ENCODE assay signal across 8 mouse cellular contexts in the genomic region with DNA sequence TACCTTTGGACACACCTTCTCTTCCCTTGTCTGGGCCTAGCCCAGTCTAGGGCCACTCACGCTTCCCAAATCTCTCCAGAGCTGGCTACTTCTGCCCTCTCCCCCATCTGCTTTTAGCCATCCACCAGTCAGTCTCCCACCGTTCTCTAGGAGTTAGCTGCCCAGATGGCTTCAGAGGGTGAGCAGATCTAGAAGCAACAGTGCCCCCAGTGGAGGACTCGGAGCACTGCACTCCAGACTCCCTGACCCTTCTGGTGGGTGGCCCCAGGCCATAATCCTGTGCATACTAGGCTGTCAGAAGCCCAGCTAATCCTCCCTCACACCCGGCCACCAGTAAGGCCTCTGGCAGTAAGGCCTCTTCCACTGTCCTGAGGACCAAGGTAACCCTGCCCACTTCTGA. TPM values are rescaled to one million over a fixed set of nuclear protein-coding genes. Genes with fewer than 3 reads are reported as not detected.
A peak's percentile ranks its signal among the peaks of the same experiment; 100 is the strongest.
DNase-seq lines count a peak whose midpoint lies in the region; ATAC-seq and TF ChIP-seq lines count a peak whose summit lies in the region.

No protein-coding gene starts in this region.

- H3K27me3 ChIP-seq in midbrain, embryonic 10.5 days (ENCODE audit: low read depth, poor library complexity, severe bottlenecking) = peaks cover 39% of the 10 kb centered on the region
- no peaks in the 10 kb centered on the region for H3K27me3 ChIP-seq in midbrain, embryonic 16.5 days (ENCODE audit: control insufficient read depth, insufficient read depth, low read depth, low read length)
- H3K27me3 ChIP-seq in forebrain, embryonic 12.5 days = peaks cover 30% of the 10 kb centered on the region
- H3K27me3 ChIP-seq in hindbrain, embryonic 14.5 days (ENCODE audit: control insufficient read depth, insufficient read depth, low read length) = no peaks in the 10 kb centered on the region
- no peaks in the 10 kb centered on the region for H3K27me3 ChIP-seq in limb, embryonic 11.5 days (ENCODE audit: control insufficient read depth, insufficient read depth, low read length)
- no peaks in the 10 kb centered on the region for H3K27me3 ChIP-seq in midbrain, postnatal 0 days (ENCODE audit: insufficient read depth, low read length)

- peak overlapping the region; percentile 50 for H3K27ac ChIP-seq in midbrain, embryonic 10.5 days (replicated peaks)
- H3K27ac ChIP-seq in midbrain, embryonic 16.5 days (ENCODE audit: low read length) = no peak overlapping the region
- no peak overlapping the region for H3K27ac ChIP-seq in forebrain, embryonic 12.5 days
- H3K27ac ChIP-seq in hindbrain, embryonic 14.5 days = no peak overlapping the region
- H3K27ac ChIP-seq in limb, embryonic 11.5 days (replicated peaks; ENCODE audit: low read depth, low read length) = no peak overlapping the region
- H3K27ac ChIP-seq in midbrain, postnatal 0 days (ENCODE audit: low read depth, low read length) = no peak overlapping the region

- no peaks in the 10 kb centered on the region for H3K9me3 ChIP-seq in midbrain, embryonic 10.5 days (replicated peaks)
- H3K9me3 ChIP-seq in midbrain, embryonic 16.5 days (replicated peaks; ENCODE audit: control insufficient read depth, low read length, poor library complexity, severe bottlenecking) = no peaks in the 10 kb centered on the region
- H3K9me3 ChIP-seq in forebrain, embryonic 12.5 days = no peaks in the 10 kb centered on the region
- no peaks in the 10 kb centered on the region for H3K9me3 ChIP-seq in hindbrain, embryonic 14.5 days (ENCODE audit: control insufficient read depth, low read length)
- H3K9me3 ChIP-seq in limb, embryonic 11.5 days (ENCODE audit: control insufficient read depth, low read length) = no peaks in the 10 kb centered on the region
- no peaks in the 10 kb centered on the region for H3K9me3 ChIP-seq in midbrain, postnatal 0 days (ENCODE audit: low read length)

- no peaks in the 10 kb centered on the region for H3K36me3 ChIP-seq in midbrain, embryonic 10.5 days
- H3K36me3 ChIP-seq in midbrain, embryonic 16.5 days (ENCODE audit: control insufficient read depth, insufficient read depth, low read length) = no peaks in the 10 kb centered on the region
- H3K36me3 ChIP-seq in forebrain, embryonic 12.5 days (replicated peaks) = no peaks in the 10 kb centered on the region
- H3K36me3 ChIP-seq in hindbrain, embryonic 14.5 days (replicated peaks; ENCODE audit: control insufficient read depth, insufficient read depth) = no peaks in the 10 kb centered on the region
- H3K36me3 ChIP-seq in limb, embryonic 11.5 days (ENCODE audit: control insufficient read depth, insufficient read depth, low read length) = no peaks in the 10 kb centered on the region
- H3K36me3 ChIP-seq in midbrain, postnatal 0 days (ENCODE audit: insufficient read depth, low read length) = no peaks in the 10 kb centered on the region

- peak; percentile 80 for TF ChIP-seq CTCF in midbrain, postnatal 0 days (IDR thresholded peaks at IDR 0.05)

- DNase-seq in midbrain, embryonic 10.5 days (ENCODE audit: low spot score) = peak; percentile 87
- DNase-seq in c-Kit-positive CD71-positive TER-119-positive erythroid progenitor cells, embryonic 14.5 days (ENCODE audit: low spot score) = peak; percentile 57
- peak; percentile 65 for DNase-seq in hindbrain, embryonic 14.5 days (ENCODE audit: low spot score)
- DNase-seq in limb, embryonic 11.5 days (ENCODE audit: low spot score) = peak; percentile 85
- peak; percentile 88 for DNase-seq in midbrain, postnatal 0 days (ENCODE audit: low spot score)
- DNase-seq in spleen, postnatal 36 days (ENCODE audit: low spot score in 2 of 2) = peak; percentile 20 to 28

- H3K4me1 ChIP-seq in midbrain, embryonic 10.5 days = peaks cover 53% of the 10 kb centered on the region
- 0 out of 2 replicates have a peak, but pooled peaks cover 2% of the 10 kb centered on the region for H3K4me1 ChIP-seq in midbrain, embryonic 16.5 days (ENCODE audit: control insufficient read depth, insufficient read depth, low read length)
- peaks cover 36% of the 10 kb centered on the region; the same call in 1 of the 2 replicates for H3K4me1 ChIP-seq in forebrain, embryonic 12.5 days
- H3K4me1 ChIP-seq in hindbrain, embryonic 14.5 days (replicated peaks; ENCODE audit: control insufficient read depth, insufficient read depth, low read length) = peaks cover 17% of the 10 kb centered on the region; the same call in 1 of the 2 replicates
- H3K4me1 ChIP-seq in limb, embryonic 11.5 days (ENCODE audit: control insufficient read depth, insufficient read depth, low read length) = 0 out of 2 replicates have a peak, but pooled peaks cover 3% of the 10 kb centered on the region
- peaks cover 10% of the 10 kb centered on the region; the same call in 1 of the 2 replicates for H3K4me1 ChIP-seq in midbrain, postnatal 0 days (ENCODE audit: insufficient read depth, low read length)

- H3K4me3 ChIP-seq in midbrain, embryonic 10.5 days = no peak overlapping the region
- no peak overlapping the region for H3K4me3 ChIP-seq in midbrain, embryonic 16.5 days (ENCODE audit: low read depth, low read length)
- no peak overlapping the region for H3K4me3 ChIP-seq in forebrain, embryonic 12.5 days (replicated peaks)
- H3K4me3 ChIP-seq in hindbrain, embryonic 14.5 days (replicated peaks; ENCODE audit: low read length) = no peak overlapping the region
- no peak overlapping the region for H3K4me3 ChIP-seq in limb, embryonic 11.5 days (ENCODE audit: low read depth, low read length)
- H3K4me3 ChIP-seq in midbrain, postnatal 0 days (ENCODE audit: low read depth, low read length) = no peak overlapping the region

- no peak overlapping the region for H3K9ac ChIP-seq in midbrain, embryonic 16.5 days (ENCODE audit: low read depth, low read length)
- no peak overlapping the region for H3K9ac ChIP-seq in forebrain, embryonic 12.5 days
- H3K9ac ChIP-seq in hindbrain, embryonic 14.5 days = no peak overlapping the region
- H3K9ac ChIP-seq in limb, embryonic 11.5 days (ENCODE audit: low read length) = no peak overlapping the region
- no peak overlapping the region for H3K9ac ChIP-seq in midbrain, postnatal 0 days (replicated peaks; ENCODE audit: low read length, poor library complexity, severe bottlenecking)

- H3K4me2 ChIP-seq in midbrain, embryonic 16.5 days (ENCODE audit: low read length) = no peak overlapping the region
- no peak overlapping the region for H3K4me2 ChIP-seq in forebrain, embryonic 12.5 days
- H3K4me2 ChIP-seq in hindbrain, embryonic 14.5 days (replicated peaks) = no peak overlapping the region
- no peak overlapping the region for H3K4me2 ChIP-seq in limb, embryonic 11.5 days (ENCODE audit: low read depth, severe bottlenecking)
- H3K4me2 ChIP-seq in midbrain, postnatal 0 days (ENCODE audit: low read depth, low read length, poor library complexity, severe bottlenecking) = no peak overlapping the region

- no peak for ATAC-seq in midbrain, embryonic 16.5 days
- ATAC-seq in forebrain, embryonic 12.5 days (ENCODE audit: low FRiP score) = peak; percentile 63
- no peak for ATAC-seq in hindbrain, embryonic 14.5 days (ENCODE audit: low FRiP score)
- no peak for ATAC-seq in limb, embryonic 11.5 days (ENCODE audit: insufficient number of reproducible peaks, low FRiP score, low TSS enrichment, low read depth)
- 0 out of 2 replicates have a peak, but pooled peaks have one; percentile 41 for ATAC-seq in midbrain, postnatal 0 days (ENCODE audit: low FRiP score)

- WGBS in midbrain, embryonic 10.5 days = 3% methylated on average over 4 of the region's 4 CpGs
- 2% methylated on average over 4 of the region's 4 CpGs for WGBS in midbrain, embryonic 16.5 days
- 6% methylated on average over 4 of the region's 4 CpGs for WGBS in forebrain, embryonic 12.5 days
- 0% methylated on average over 4 of the region's 4 CpGs for WGBS in hindbrain, embryonic 14.5 days
- 2% methylated on average over 4 of the region's 4 CpGs for WGBS in limb, embryonic 11.5 days
- 6% methylated on average over 4 of the region's 4 CpGs for WGBS in midbrain, postnatal 0 days

RNA-seq across cellular contexts. Expression of a gene that starts 43.8 kb away (rescaled TPM):
- 0.57 and 0.72 TPM in 2 replicates for polyA plus RNA-seq in midbrain, embryonic 10.5 days (2016; fragmentation: Nextera tagmentation; extraction: Ambion mirVana)
- 23.3 and 25.4 TPM in 2 replicates for polyA plus RNA-seq in midbrain, embryonic 16.5 days (2015; fragmentation: Nextera tagmentation; extraction: Ambion mirVana)
- 4.2 and 5.3 TPM in 2 replicates for polyA plus RNA-seq in forebrain, embryonic 12.5 days (2016; fragmentation: Nextera tagmentation; extraction: Ambion mirVana)
- polyA plus RNA-seq in hindbrain, embryonic 14.5 days (2014; fragmentation: Nextera tagmentation; extraction: Ambion mirVana) = 13.4 and 13.8 TPM in 2 replicates
- 1.0 and 1.2 TPM in 2 replicates for polyA plus RNA-seq in limb, embryonic 11.5 days (2014; fragmentation: Nextera tagmentation; extraction: Ambion mirVana)
- total RNA-seq in midbrain, postnatal 0 days (2014; rRNA removed) = 49.8 and 51.1 TPM in 2 replicates
- 21.1 and 21.7 TPM in 2 replicates for polyA plus RNA-seq in midbrain, postnatal 0 days (2015; fragmentation: Nextera tagmentation; extraction: Ambion mirVana)

RNA-seq across cellular contexts. Expression of a gene that starts 48.9 kb away (rescaled TPM):
- 47.6 and 48.6 TPM in 2 replicates for polyA plus RNA-seq in midbrain, embryonic 10.5 days (2016; fragmentation: Nextera tagmentation; extraction: Ambion mirVana)
- 42.1 and 45.5 TPM in 2 replicates for polyA plus RNA-seq in midbrain, embryonic 16.5 days (2015; fragmentation: Nextera tagmentation; extraction: Ambion mirVana)
- 46.7 and 51.8 TPM in 2 replicates for polyA plus RNA-seq in forebrain, embryonic 12.5 days (2016; fragmentation: Nextera tagmentation; extraction: Ambion mirVana)
- 34.1 and 34.4 TPM in 2 replicates for polyA plus RNA-seq in hindbrain, embryonic 14.5 days (2014; fragmentation: Nextera tagmentation; extraction: Ambion mirVana)
- polyA plus RNA-seq in limb, embryonic 11.5 days (2014; fragmentation: Nextera tagmentation; extraction: Ambion mirVana) = 50.0 and 51.4 TPM in 2 replicates
- total RNA-seq in midbrain, postnatal 0 days (2014; rRNA removed) = 36.7 and 39.8 TPM in 2 replicates
- 27.3 and 28.8 TPM in 2 replicates for polyA plus RNA-seq in midbrain, postnatal 0 days (2015; fragmentation: Nextera tagmentation; extraction: Ambion mirVana)

RNA-seq across cellular contexts. Expression of a gene that starts 52.1 kb away (rescaled TPM):
- 690 and 827 TPM in 2 replicates for polyA plus RNA-seq in midbrain, embryonic 10.5 days (2016; fragmentation: Nextera tagmentation; extraction: Ambion mirVana)
- polyA plus RNA-seq in midbrain, embryonic 16.5 days (2015; fragmentation: Nextera tagmentation; extraction: Ambion mirVana) = 107 and 135 TPM in 2 replicates
- 456 and 462 TPM in 2 replicates for polyA plus RNA-seq in forebrain, embryonic 12.5 days (2016; fragmentation: Nextera tagmentation; extraction: Ambion mirVana)
- polyA plus RNA-seq in hindbrain, embryonic 14.5 days (2014; fragmentation: Nextera tagmentation; extraction: Ambion mirVana) = 70.0 and 102 TPM in 2 replicates
- 0.49 and 0.60 TPM in 2 replicates for polyA plus RNA-seq in limb, embryonic 11.5 days (2014; fragmentation: Nextera tagmentation; extraction: Ambion mirVana)
- total RNA-seq in midbrain, postnatal 0 days (2014; rRNA removed) = 111 and 115 TPM in 2 replicates
- 165 and 180 TPM in 2 replicates for polyA plus RNA-seq in midbrain, postnatal 0 days (2015; fragmentation: Nextera tagmentation; extraction: Ambion mirVana)

RNA-seq across cellular contexts. Expression of a gene that starts 54.0 kb away (rescaled TPM):
- 21.0 and 21.1 TPM in 2 replicates for polyA plus RNA-seq in midbrain, embryonic 10.5 days (2016; fragmentation: Nextera tagmentation; extraction: Ambion mirVana)
- polyA plus RNA-seq in midbrain, embryonic 16.5 days (2015; fragmentation: Nextera tagmentation; extraction: Ambion mirVana) = 22.2 and 22.8 TPM in 2 replicates
- polyA plus RNA-seq in forebrain, embryonic 12.5 days (2016; fragmentation: Nextera tagmentation; extraction: Ambion mirVana) = 17.2 and 19.3 TPM in 2 replicates
- 5.4 and 7.0 TPM in 2 replicates for polyA plus RNA-seq in hindbrain, embryonic 14.5 days (2014; fragmentation: Nextera tagmentation; extraction: Ambion mirVana)
- 6.5 and 8.5 TPM in 2 replicates for polyA plus RNA-seq in limb, embryonic 11.5 days (2014; fragmentation: Nextera tagmentation; extraction: Ambion mirVana)
- 12.2 and 14.0 TPM in 2 replicates for total RNA-seq in midbrain, postnatal 0 days (2014; rRNA removed)
- 15.2 and 15.7 TPM in 2 replicates for polyA plus RNA-seq in midbrain, postnatal 0 days (2015; fragmentation: Nextera tagmentation; extraction: Ambion mirVana)

Comparison
In these comparisons a context has a peak if more than half of its experiments do, and no peak if none do; other contexts are left out.
1. ATAC-seq: peak in forebrain, embryonic 12.5 days (single experiment) and midbrain, postnatal 0 days (single experiment); none in midbrain, embryonic 16.5 days (single experiment), hindbrain, embryonic 14.5 days (single experiment) and limb, embryonic 11.5 days (single experiment).
2. DNase-seq: peak in every context shown above with its lines; median percentile 88 in midbrain, postnatal 0 days; 87 in midbrain, embryonic 10.5 days; 85 in limb, embryonic 11.5 days; 65 in hindbrain, embryonic 14.5 days; 57 in c-Kit-positive CD71-positive TER-119-positive erythroid progenitor cells, embryonic 14.5 days; 24 in spleen, postnatal 36 days.
3. RNA of a gene that starts 52.1 kb away (polyA plus RNA-seq): 690 to 827 TPM in midbrain, embryonic 10.5 days, 456 to 462 TPM in forebrain, embryonic 12.5 days, 165 to 180 TPM in midbrain, postnatal 0 days, 107 to 135 TPM in midbrain, embryonic 16.5 days and 70.0 to 102 TPM in hindbrain, embryonic 14.5 days; 0.49 to 0.60 TPM in limb, embryonic 11.5 days; every median in the first group is over 10 times any median in the second.